Mouse (Mus musculus) kidney, embryonic 15.5 days (tissue): ENCODE measurements around the gene Tmod2. TPM values are rescaled to one million over a fixed set of nuclear protein-coding genes. Genes with fewer than 3 reads are reported as not detected.

Experiments used
- ATAC-seq: fragments of 200-750 bp; cut with Nextera tagmentation; replicated peaks from 2 replicates; pipeline ENCODE4 v1.8.0; 2017; ENCODE audit warnings: moderate TSS enrichment; ENCODE audit not compliant: low FRiP score
- H3K27ac ChIP-seq: fragments of 300-500 bp; sonication (generic); 2 replicates; pipeline ENCODE4 v1.5.1; 2015; ENCODE audit warnings: mild to moderate bottlenecking, inconsistent platforms
- H3K27me3 ChIP-seq: fragments of 300-500 bp; sonication (generic); 2 replicates; pipeline ENCODE4 v1.6.1; 2015; ENCODE audit warnings: inconsistent platforms
- H3K36me3 ChIP-seq: fragments of 300-500 bp; sonication (generic); 2 replicates; pipeline ENCODE4 v1.6.1; 2015; ENCODE audit warnings: inconsistent platforms
- H3K4me1 ChIP-seq: fragments of 300-500 bp; sonication (generic); 2 replicates; pipeline ENCODE4 v1.6.1; 2015; ENCODE audit warnings: inconsistent platforms
- H3K4me2 ChIP-seq: fragments of 300-500 bp; sonication (generic); 2 replicates; pipeline ENCODE4 v1.6.1; 2015; ENCODE audit warnings: moderate library complexity, mild to moderate bottlenecking, inconsistent platforms
- H3K4me3 ChIP-seq: fragments of 300-500 bp; sonication (generic); replicated peaks from 2 replicates; pipeline ENCODE4 v1.5.1; 2015; ENCODE audit warnings: mild to moderate bottlenecking, inconsistent platforms
- H3K9ac ChIP-seq: fragments of 300-500 bp; sonication (generic); 2 replicates; pipeline ENCODE4 v1.6.1; 2015; ENCODE audit warnings: mild to moderate bottlenecking, inconsistent platforms
- H3K9me3 ChIP-seq: fragments of 300-500 bp; sonication (generic); replicated peaks from 2 replicates; pipeline ENCODE4 v1.6.1; 2016; ENCODE audit warnings: inconsistent platforms
- WGBS: fragments of 180-500 bp; shearing (Covaris S2); methylation state at CpG from one replicate; pipeline ENCODE4 v1.1.7; 2015; ENCODE audit warnings: mixed read lengths; 5-methylcytosine and 5-hydroxymethylcytosine counted together
- polyA plus RNA-seq: library from polyadenylated mRNA; unstranded; fragments of >200 nt; fragmentation: Nextera tagmentation; extraction: Ambion mirVana; gene quantifications from 2 replicates; pipeline ENCODE4 v1.2.1, GENCODE M21; 2015

Gene Tmod2
- polyA plus RNA-seq, 1 experiment from 2014 or later: 26.5 TPM

GRCm38 (mm10) chr9:75563176-75563575 is 47.9 kb downstream of the Tmod2 start:
- H3K27ac ChIP-seq: no peak overlapping the region
- no peak overlapping the region for H3K4me2 ChIP-seq
- no peaks in the 10 kb centered on the region for H3K27me3 ChIP-seq
- WGBS: 60% methylated on average over 2 of the region's 2 CpGs
- no peak overlapping the region for H3K4me3 ChIP-seq
- no peaks in the 10 kb centered on the region for H3K9me3 ChIP-seq
- H3K9ac ChIP-seq: no peak overlapping the region
- no peak for ATAC-seq
- H3K4me1 ChIP-seq: no peaks in the 10 kb centered on the region; the same call in 1 of the 2 replicates
- no peaks in the 10 kb centered on the region for H3K36me3 ChIP-seq

- no peaks in the 10 kb centered on the region for H3K36me3 ChIP-seq
- H3K4me3 ChIP-seq: no peak overlapping the region
- 84% methylated on average over 13 of the region's 13 CpGs for WGBS
- no peaks in the 10 kb centered on the region for H3K9me3 ChIP-seq
- peaks cover 13% of the 10 kb centered on the region for H3K4me1 ChIP-seq
- H3K27ac ChIP-seq: no peak overlapping the region
- H3K9ac ChIP-seq: no peak overlapping the region
- H3K27me3 ChIP-seq: no peaks in the 10 kb centered on the region
- H3K4me2 ChIP-seq: no peak overlapping the region
- ATAC-seq: no peak
Observed at GRCm38 (mm10) chr9:75561040-75561669, 50.0 kb downstream of the Tmod2 start.

- Histone ChIP-seq H3K4me2 (no peak overlapping the region), H3K9ac (no peak overlapping the region), H3K9me3 (no peaks in the 10 kb centered on the region), H3K27me3 (no peaks in the 10 kb centered on the region), H3K36me3 (no peaks in the 10 kb centered on the region), H3K4me1 (peaks cover 13% of the 10 kb centered on the region), H3K4me3 (no peak overlapping the region), H3K27ac (no peak overlapping the region)
- ATAC-seq: no peak
Observed at GRCm38 (mm10) chr9:75560353-75560752, 50.8 kb downstream of the Tmod2 start.

- Histone ChIP-seq H3K9ac (peak within 1 kb of the TSS; percentile 82), H3K27me3 (no peaks in the 10 kb centered on the region), H3K9me3 (no peaks in the 10 kb centered on the region), H3K4me2 (peak within 1 kb of the TSS; percentile 69), H3K4me3 (peak within 1 kb of the TSS; percentile 77), H3K36me3 (no peaks in the 10 kb centered on the region), H3K4me1 (peaks cover 13% of the 10 kb centered on the region), H3K27ac (peak within 1 kb of the TSS; percentile 93)
- 3% methylated on average over 21 of the region's 21 CpGs for WGBS
- ATAC-seq: peak; percentile 96
Observed at GRCm38 (mm10) chr9:75559512-75560012, 51.6 kb downstream of the Tmod2 start, which contains the start of gene Tmod3. Gene Tmod3, minus strand, starts transcription at chr9:75559657.

DNA sequence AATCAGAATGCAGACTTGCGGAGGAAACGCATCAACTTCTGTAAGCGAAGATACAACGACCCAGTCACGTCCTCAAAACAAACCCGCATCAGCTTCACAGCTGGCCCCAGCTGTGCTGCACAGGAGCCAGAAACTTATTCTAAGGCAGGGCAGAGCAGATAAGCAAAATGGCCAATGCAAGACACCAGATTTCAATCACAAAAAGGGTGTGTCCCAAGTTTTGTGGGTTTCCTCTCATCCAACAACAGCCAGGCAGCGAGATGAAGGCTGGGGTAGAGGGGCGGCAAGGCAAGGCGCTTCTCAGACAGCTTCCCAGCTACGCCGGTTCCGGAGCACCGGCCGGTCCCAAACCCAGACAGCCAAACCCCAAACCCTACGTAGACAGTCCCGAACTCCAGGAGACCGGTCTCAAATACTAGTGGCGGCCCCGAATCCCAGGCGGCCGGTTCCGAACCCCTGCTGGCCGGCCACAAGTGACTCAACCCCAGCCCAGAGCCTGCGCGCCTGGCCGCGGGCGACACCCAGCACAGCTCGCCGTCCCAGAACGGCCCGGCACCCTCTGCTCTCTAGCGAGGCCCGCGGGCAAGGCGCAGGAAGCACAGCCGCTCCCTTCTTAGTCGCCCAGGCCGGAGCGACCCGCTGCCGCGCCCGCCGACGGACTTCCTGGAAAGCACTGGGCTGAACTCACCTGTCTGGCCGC is 52.2 kb downstream of the Tmod2 start:
- Histone ChIP-seq H3K27ac (peak overlapping the region; percentile 93), H3K27me3 (no peaks in the 10 kb centered on the region), H3K4me3 (peak overlapping the region; percentile 77), H3K4me1 (peaks cover 14% of the 10 kb centered on the region), H3K4me2 (peak overlapping the region; percentile 69), H3K36me3 (no peaks in the 10 kb centered on the region), H3K9me3 (no peaks in the 10 kb centered on the region), H3K9ac (peak overlapping the region; percentile 82)
- peak; percentile 93 for ATAC-seq
- under 1% methylated on average over 47 of the region's 47 CpGs for WGBS

- no peak for ATAC-seq
- Histone ChIP-seq H3K9ac (peak overlapping the region; percentile 82), H3K4me1 (peaks cover 17% of the 10 kb centered on the region), H3K27me3 (no peaks in the 10 kb centered on the region), H3K4me3 (peak overlapping the region; percentile 77), H3K4me2 (peak overlapping the region; percentile 69), H3K9me3 (no peaks in the 10 kb centered on the region), H3K36me3 (no peaks in the 10 kb centered on the region), H3K27ac (peak overlapping the region; percentile 93)
- WGBS: 4% methylated on average over 3 of the region's 3 CpGs
Observed at GRCm38 (mm10) chr9:75558360-75558759, 52.8 kb downstream of the Tmod2 start.

- no peak for ATAC-seq
- Histone ChIP-seq H3K27me3 (no peaks in the 10 kb centered on the region), H3K4me2 (no peak overlapping the region), H3K4me3 (no peak overlapping the region), H3K27ac (no peak overlapping the region), H3K4me1 (peaks cover 35% of the 10 kb centered on the region), H3K36me3 (peaks cover 8% of the 10 kb centered on the region; the same call in 1 of the 2 replicates), H3K9ac (no peak overlapping the region), H3K9me3 (0 out of 2 replicates have a peak, but pooled peaks cover 2% of the 10 kb centered on the region)
- 74% methylated on average over 4 of the region's 4 CpGs for WGBS
Observed at GRCm38 (mm10) chr9:75553719-75554118, 57.4 kb downstream of the Tmod2 start.

DNA sequence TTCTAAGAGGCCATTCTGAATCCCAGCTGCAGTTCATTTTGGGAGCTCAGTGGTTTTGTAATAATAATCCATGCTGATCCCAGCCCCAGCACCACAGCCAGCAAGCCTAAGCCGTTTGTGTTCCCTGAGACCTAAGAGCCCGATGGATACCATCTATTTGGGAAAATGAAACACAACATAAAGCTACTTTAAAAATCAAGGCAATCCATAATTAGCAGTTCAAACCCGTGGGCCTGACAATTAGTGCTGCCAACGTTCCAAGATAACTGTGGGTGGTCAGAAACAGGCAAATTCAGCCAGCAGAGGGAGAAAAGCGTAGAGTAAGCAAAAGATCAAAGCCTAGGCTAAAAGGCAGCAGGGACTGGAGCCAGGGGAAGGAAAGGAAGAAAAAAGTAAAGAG is 59.8 kb downstream of the Tmod2 start:
- H3K4me1 ChIP-seq: peaks cover 31% of the 10 kb centered on the region
- H3K9me3 ChIP-seq: 0 out of 2 replicates have a peak, but pooled peaks cover 2% of the 10 kb centered on the region
- H3K4me2 ChIP-seq: no peak overlapping the region
- no peak for ATAC-seq
- H3K27me3 ChIP-seq: no peaks in the 10 kb centered on the region
- WGBS: 51% methylated on average over 5 of the region's 5 CpGs
- no peak overlapping the region for H3K9ac ChIP-seq
- peak overlapping the region; percentile 22; the same call in 1 of the 2 replicates for H3K27ac ChIP-seq
- H3K4me3 ChIP-seq: no peak overlapping the region
- peaks cover 8% of the 10 kb centered on the region; the same call in 1 of the 2 replicates for H3K36me3 ChIP-seq

GRCm38 (mm10) chr9:75549010-75549409 is 62.1 kb downstream of the Tmod2 start:
- 55% methylated on average over 8 of the region's 8 CpGs for WGBS
- H3K36me3 ChIP-seq: peaks cover 8% of the 10 kb centered on the region; the same call in 1 of the 2 replicates
- no peak overlapping the region for H3K9ac ChIP-seq

GRCm38 (mm10) chr9:75546885-75547553 is 64.1 kb downstream of the Tmod2 start:
- Histone ChIP-seq H3K4me2 (peak overlapping the region; percentile 21; the same call in 1 of the 2 replicates), H3K9ac (no peak overlapping the region), H3K9me3 (0 out of 2 replicates have a peak, but pooled peaks cover 2% of the 10 kb centered on the region), H3K27ac (peak overlapping the region; percentile 70), H3K4me1 (peaks cover 45% of the 10 kb centered on the region), H3K4me3 (no peak overlapping the region), H3K36me3 (peaks cover 8% of the 10 kb centered on the region; the same call in 1 of the 2 replicates), H3K27me3 (no peaks in the 10 kb centered on the region)
- peak; percentile 61 for ATAC-seq
- 64% methylated on average over 12 of the region's 12 CpGs for WGBS

More at GRCm38 (mm10) chr9:75549010-75549409, 62.1 kb downstream of the Tmod2 start:
- Histone ChIP-seq H3K27ac (no peak overlapping the region), H3K9me3 (0 out of 2 replicates have a peak, but pooled peaks cover 2% of the 10 kb centered on the region), H3K4me1 (peaks cover 36% of the 10 kb centered on the region), H3K27me3 (no peaks in the 10 kb centered on the region), H3K4me2 (no peak overlapping the region), H3K4me3 (no peak overlapping the region)
- no peak for ATAC-seq

- Histone ChIP-seq H3K27me3 (no peaks in the 10 kb centered on the region), H3K9me3 (0 out of 2 replicates have a peak, but pooled peaks cover 2% of the 10 kb centered on the region), H3K9ac (no peak overlapping the region), H3K36me3 (peaks cover 5% of the 10 kb centered on the region; the same call in 1 of the 2 replicates), H3K4me3 (no peak overlapping the region), H3K4me1 (peaks cover 45% of the 10 kb centered on the region), H3K27ac (peak overlapping the region; percentile 59), H3K4me2 (no peak overlapping the region)
- no peak; the same call in 1 of the 2 replicates for ATAC-seq
- 82% methylated on average over 8 of the region's 8 CpGs for WGBS
Observed at GRCm38 (mm10) chr9:75545514-75545913, 65.6 kb downstream of the Tmod2 start.
